Mouse (Mus musculus): ENCODE results near the gene Paqr5.

- TF ChIP-seq CTCF (IDR thresholded peaks at IDR 0.05; ENCODE audit: borderline replicate concordance, insufficient read depth, low read length) (no peak), POLR2A (IDR thresholded peaks at IDR 0.05; ENCODE audit: low read depth, low read length) (no peak)
These were observed 6.4 kb downstream of the Paqr5 start for GRCm38 (mm10) chr9:62020259-62020658.
